Mouse (Mus musculus) ES-E14 (cell line): ENCODE measurements around the gene Hcn4. TPM values are rescaled to one million over a fixed set of nuclear protein-coding genes. Genes with fewer than 3 reads are reported as not detected.

ENCODE experiments used
- DNase-seq: peaks from one replicate; pipeline ENCODE4 v3.0.0-alpha.2; 2013; ENCODE audit warnings: low read depth, low spot score
- H3K27ac ChIP-seq: 2 replicates; pipeline ENCODE4 v1.5.1; 2012; ENCODE audit warnings: low read depth, mild to moderate bottlenecking, low read length, moderate library complexity, mixed read lengths; ENCODE audit not compliant: poor library complexity, insufficient read depth, severe bottlenecking
- H3K36me3 ChIP-seq: 2 replicates; pipeline ENCODE4 v1.6.1; 2012; ENCODE audit warnings: mild to moderate bottlenecking, low read length, moderate library complexity, mixed read lengths; ENCODE audit not compliant: control insufficient read depth, poor library complexity, insufficient read depth, severe bottlenecking
- H3K4me1 ChIP-seq, 2 experiments: fragments of 150-350 bp in 1 of 2; sonication (generic) in 1 of 2; 2 replicates each; pipeline ENCODE4 v1.6.1; 2012; ENCODE audit warnings: low read length in 2 of 2, mild to moderate bottlenecking in 1 of 2, mixed read lengths in 1 of 2; ENCODE audit not compliant: control insufficient read depth in 2 of 2, insufficient read depth in 2 of 2, poor library complexity in 1 of 2
- H3K4me3 ChIP-seq, 2 experiments: fragments of 150-350 bp in 1 of 2; sonication (generic) in 1 of 2; 2 replicates each; pipeline ENCODE4 v1.5.1; 2012; ENCODE audit warnings: low read length in 2 of 2, low read depth in 1 of 2, mild to moderate bottlenecking in 1 of 2, mixed read lengths in 1 of 2; ENCODE audit not compliant: insufficient read depth in 1 of 2, poor library complexity in 1 of 2, severe bottlenecking in 1 of 2
- H3K9ac ChIP-seq: 2 replicates; pipeline ENCODE4 v1.6.1; 2012; ENCODE audit warnings: low read depth, mild to moderate bottlenecking, low read length, mixed read lengths; ENCODE audit not compliant: poor library complexity, insufficient read depth, severe bottlenecking
- H3K9me3 ChIP-seq: fragments of 150-350 bp; sonication (generic); 2 replicates; pipeline ENCODE4 v1.6.1; 2012; ENCODE audit warnings: low read depth, mild to moderate bottlenecking, low read length; ENCODE audit not compliant: control insufficient read depth, insufficient read depth
- CHD2 ChIP-seq: IDR thresholded peaks from 2 replicates; pipeline ENCODE4 v1.6.1; 2014; ENCODE audit warnings: mild to moderate bottlenecking, low read depth, low read length, inconsistent platforms
- HCFC1 ChIP-seq: IDR thresholded peaks from 2 replicates; pipeline ENCODE4 v1.6.1; 2012; ENCODE audit warnings: low read length, inconsistent platforms, borderline replicate concordance; ENCODE audit not compliant: insufficient read depth
- MAFK ChIP-seq: IDR thresholded peaks from 2 replicates; pipeline ENCODE4 v1.6.1; 2014; ENCODE audit warnings: mild to moderate bottlenecking, low read depth, low read length, inconsistent platforms; ENCODE audit not compliant: insufficient read depth
- ZC3H11A ChIP-seq: IDR thresholded peaks from 2 replicates; pipeline ENCODE4 v1.6.1; 2012; ENCODE audit warnings: low read depth, mild to moderate bottlenecking, inconsistent platforms, low read length, borderline replicate concordance
- ZNF384 ChIP-seq: IDR thresholded peaks from 2 replicates; pipeline ENCODE4 v1.6.1; 2012; ENCODE audit warnings: low read depth, low read length, inconsistent platforms
- in situ Hi-C, 2 experiments: fragments of 600-800 bp; cut with MboI; formaldehyde crosslinking; loops; one replicate each; pipeline ENCODE4 v1.15.1; 2025; ENCODE audit warnings: low sequenced_read_pairs in 2 of 2, inconsistent platforms in 1 of 2; ENCODE audit not compliant: unreplicated experiment in 2 of 2
- total RNA-seq: library from RNA; depleted of rRNA; stranded (reverse); fragments of 300-350 nt; gene quantifications from 2 replicates; pipeline ENCODE4 v1.2.3, GENCODE M21; 2012; rRNA removed

The Hcn4 gene
- total RNA-seq, 1 experiment, result 0.22 TPM

- TF ChIP-seq ZC3H11A (no peak), ZNF384 (no peak), MAFK (no peak), HCFC1 (no peak), CHD2 (no peak)
- H3K9me3 ChIP-seq, result no peaks in the 10 kb centered on the region
- H3K36me3 ChIP-seq, result peaks cover 4% of the 10 kb centered on the region
- in situ Hi-C loops, result no loop called here
- no peaks in the 10 kb centered on the region for H3K4me1 ChIP-seq
- no peak overlapping the region for H3K9ac ChIP-seq
- no peak for DNase-seq
- H3K27ac ChIP-seq, result no peak overlapping the region
- no peak overlapping the region for H3K4me3 ChIP-seq
Measured at GRCm38 (mm10) chr9:58891840-58892640, 68.8 kb downstream of the Hcn4 start.

- no peak overlapping the region for H3K27ac ChIP-seq
- H3K9me3 ChIP-seq, result no peaks in the 10 kb centered on the region
- in situ Hi-C loops, result loop anchor here (5.0 to 10.0 kb wide), 2 partner anchors 345 to 353 kb away; no protein-coding TSS in a partner anchor
- H3K4me1 ChIP-seq, result no peaks in the 10 kb centered on the region
- no peak overlapping the region for H3K9ac ChIP-seq
- H3K36me3 ChIP-seq, result no peaks in the 10 kb centered on the region
- H3K4me3 ChIP-seq, result no peak overlapping the region
- TF ChIP-seq CHD2 (no peak), ZC3H11A (no peak), MAFK (no peak), ZNF384 (no peak), HCFC1 (no peak)
- DNase-seq, result no peak
Measured at GRCm38 (mm10) chr9:58899602-58900001, 76.4 kb downstream of the Hcn4 start.

GRCm38 (mm10) chr9:58902869-58903585 lies 79.8 kb downstream of the Hcn4 start:
- Histone ChIP-seq H3K9me3 (no peaks in the 10 kb centered on the region), H3K9ac (no peak overlapping the region), H3K27ac (no peak overlapping the region), H3K4me3 (no peak overlapping the region), H3K36me3 (no peaks in the 10 kb centered on the region), H3K4me1 (no peaks in the 10 kb centered on the region)
- peak; percentile 55 for DNase-seq
- TF ChIP-seq ZC3H11A (peak; percentile 87), CHD2 (no peak)
- in situ Hi-C loops, result loop anchor here (5.0 to 10.0 kb wide), 2 partner anchors 342 to 349 kb away; no protein-coding TSS in a partner anchor

Other genes with a start within 250 kb of the Hcn4 start
- 131 and 165 TPM in 2 replicates for gene Nptn, start 241.2 kb upstream of the Hcn4 start, total RNA-seq
- gene Rec114, start 79.4 kb upstream of the Hcn4 start, total RNA-seq, result 12.4 and 16.7 TPM in 2 replicates
- 35.7 and 43.7 TPM in 2 replicates for gene Neo1, start 213.0 kb downstream of the Hcn4 start, total RNA-seq